Mouse (Mus musculus): ENCODE data around the gene Psmd2.

DNA sequence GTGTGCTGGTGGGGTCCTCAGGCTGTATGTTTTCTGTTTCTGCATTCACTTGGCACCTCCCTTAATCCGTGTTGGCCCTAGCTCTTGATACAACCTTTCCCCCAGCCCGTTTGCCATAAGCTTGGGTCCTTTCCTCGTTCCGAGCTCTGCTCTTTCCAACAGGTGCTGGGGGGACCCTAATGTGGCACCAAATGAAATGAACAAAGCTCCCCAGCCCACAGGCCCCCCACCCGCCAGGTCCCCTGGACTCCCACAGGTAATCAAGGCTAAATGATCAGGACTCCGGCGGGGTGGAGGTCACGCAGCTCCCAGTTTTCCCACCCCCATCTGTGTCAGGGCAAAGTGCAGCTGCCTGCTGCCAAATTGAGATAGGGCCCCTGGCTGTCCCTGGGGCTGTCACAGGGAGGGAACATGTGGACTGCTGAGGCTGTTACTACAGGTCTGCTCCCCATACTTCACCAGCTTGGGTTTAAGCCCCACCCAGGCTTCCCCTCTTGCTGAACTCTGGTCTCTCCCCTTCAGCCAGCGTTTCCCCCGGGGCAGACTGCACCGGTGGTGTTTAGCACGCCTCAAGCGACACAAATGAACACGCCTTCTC, 22.4 kb downstream of the Psmd2 start:
- no peak; the same call in 1 of the 2 replicates for TF ChIP-seq POLR2A (IDR thresholded peaks at IDR 0.05; ENCODE audit: low read depth, low read length)
- no peak for TF ChIP-seq CTCF (IDR thresholded peaks at IDR 0.05; ENCODE audit: borderline replicate concordance, insufficient read depth, low read length)

Data from embryonic fibroblast, embryonic 13.5 days (primary cell).